Mouse (Mus musculus): ENCODE data around the gene Pnliprp2.

DNA sequence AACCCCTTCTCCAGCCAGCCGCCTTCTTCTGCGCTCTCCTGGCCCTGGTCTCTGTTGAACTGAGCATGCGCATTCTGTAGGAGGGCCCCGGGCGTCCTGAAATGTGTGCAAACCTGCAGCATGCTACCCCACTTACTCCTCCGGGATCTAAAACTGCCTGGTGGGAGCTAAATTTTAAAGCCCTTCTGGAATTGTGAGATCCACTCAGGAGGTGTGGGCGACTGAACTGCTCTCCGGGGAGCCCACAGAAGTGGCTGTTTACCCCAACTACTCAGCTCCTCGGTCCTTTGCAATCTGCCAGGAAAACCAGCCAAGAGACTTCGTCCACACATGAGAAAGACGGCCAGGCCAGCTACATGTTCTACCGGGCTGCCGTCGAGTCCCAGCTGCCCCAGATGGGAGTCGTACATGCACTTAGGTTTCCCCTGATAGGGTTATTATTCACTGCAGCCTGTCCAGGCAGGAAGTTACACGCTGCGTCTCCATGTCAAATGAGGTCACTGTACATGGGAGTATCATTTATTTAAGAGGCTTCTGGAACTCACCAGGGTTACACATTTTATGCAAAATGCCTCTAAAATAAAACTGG lies 57.0 kb downstream of the Pnliprp2 start:
- TF ChIP-seq SIN3A (IDR thresholded peaks at IDR 0.05; ENCODE audit: low read length) (no peak), TAL1 (IDR thresholded peaks at IDR 0.05; ENCODE audit: low read length) (no peak), POLR2A (IDR thresholded peaks at IDR 0.05; ENCODE audit: control insufficient read depth in 1 of 2, insufficient read depth in 1 of 2, low read depth in 1 of 2, low read length in 2 of 2, poor library complexity in 1 of 2) (no peak), USF1 (IDR thresholded peaks at IDR 0.05; ENCODE audit: low read depth, low read length) (no peak), MYC (IDR thresholded peaks at IDR 0.05; ENCODE audit: low read depth, low read length) (no peak), CTCF (IDR thresholded peaks at IDR 0.05 in 2 of 3, conservative IDR thresholded peaks at IDR 0.05 in 1 of 3; ENCODE audit: control insufficient read depth in 1 of 3, insufficient read depth in 1 of 3, low read depth in 2 of 3, low read length in 3 of 3, poor library complexity in 1 of 3, severe bottlenecking in 1 of 3) (no peak), MEF2A (IDR thresholded peaks at IDR 0.05; ENCODE audit: extremely low read depth, insufficient replicate concordance, low read depth, low read length, poor library complexity, severe bottlenecking) (no peak), USF2 (IDR thresholded peaks at IDR 0.05; ENCODE audit: borderline replicate concordance in 1 of 2, insufficient read depth in 1 of 2, low read depth in 1 of 2, low read length in 2 of 2) (no peak)
